Mouse (Mus musculus) cerebellum, adult 11 months (tissue): ENCODE data around the gene Pcdh10.

Experiments used
- DNase-seq: peaks from one replicate; pipeline ENCODE4 v3.0.0; 2022

The Pcdh10 gene

GRCm38 (mm10) chr3:45378145-45378544 is at the start of gene Pcdh10:
Gene Pcdh10, plus strand, starts transcription at chr3:45378398.
- peak; percentile 93 for DNase-seq

- no peak for DNase-seq
Measured at GRCm38 (mm10) chr3:45355919-45356318, 22.3 kb upstream of the Pcdh10 start.

GRCm38 (mm10) chr3:45368952-45369351 is 9.2 kb upstream of the Pcdh10 start:
- DNase-seq, result no peak

- peak; percentile 60 for DNase-seq
Measured at GRCm38 (mm10) chr3:45375761-45376500, 2.3 kb upstream of the Pcdh10 start.

GRCm38 (mm10) chr3:45376501-45377390 is 1.5 kb upstream of the Pcdh10 start:
- DNase-seq, result peak; percentile 19

- DNase-seq, result peak; percentile 27
Measured at GRCm38 (mm10) chr3:45377391-45377998, 703 bp upstream of the Pcdh10 start.

- no peak for DNase-seq
Measured at GRCm38 (mm10) chr3:45379541-45379971, 1.4 kb downstream of the Pcdh10 start.

GRCm38 (mm10) chr3:45379972-45380761 is 2.0 kb downstream of the Pcdh10 start:
- DNase-seq, result no peak

GRCm38 (mm10) chr3:45380811-45381761 is 2.9 kb downstream of the Pcdh10 start:
- no peak for DNase-seq

- no peak for DNase-seq
Measured at GRCm38 (mm10) chr3:45382032-45382755, 4.0 kb downstream of the Pcdh10 start.

GRCm38 (mm10) chr3:45383831-45384230 is 5.6 kb downstream of the Pcdh10 start:
- no peak for DNase-seq

GRCm38 (mm10) chr3:45385028-45385427 is 6.8 kb downstream of the Pcdh10 start:
- DNase-seq, result no peak

GRCm38 (mm10) chr3:45385451-45385850 is 7.3 kb downstream of the Pcdh10 start:
- DNase-seq, result no peak

- DNase-seq, result no peak
Measured at GRCm38 (mm10) chr3:45386512-45386911, 8.3 kb downstream of the Pcdh10 start.

GRCm38 (mm10) chr3:45397101-45397500 is 18.9 kb downstream of the Pcdh10 start:
- no peak for DNase-seq

- no peak for DNase-seq
Measured at GRCm38 (mm10) chr3:45403239-45403638, 25.0 kb downstream of the Pcdh10 start.

GRCm38 (mm10) chr3:45431691-45432090 is 53.5 kb downstream of the Pcdh10 start:
- DNase-seq, result no peak

- DNase-seq, result no peak
Measured at GRCm38 (mm10) chr3:45432172-45432765, 54.1 kb downstream of the Pcdh10 start.
